8 mouse cellular contexts compared by ENCODE assay signal in genomic region chr5:64860900-64861470, GRCm38 (mm10). TPM values are rescaled to one million over a fixed set of nuclear protein-coding genes. Genes with fewer than 3 reads are reported as not detected.
DNase-seq lines count a peak whose midpoint lies in the region; ATAC-seq and TF ChIP-seq lines count a peak whose summit lies in the region.

No protein-coding gene starts in this region.

- H3K27ac ChIP-seq in limb, embryonic 11.5 days (replicated peaks; ENCODE audit: low read depth, low read length), result 0 out of 2 replicates have a peak overlapping the region, but pooled peaks have one; percentile 12
- no peak overlapping the region for H3K27ac ChIP-seq in limb, embryonic 10.5 days
- H3K27ac ChIP-seq in small intestine, adult 2 months (ENCODE audit: insufficient read depth, low read depth, low read length), result peak overlapping the region; percentile 99
- no peak overlapping the region for H3K27ac ChIP-seq in midbrain, embryonic 15.5 days

- no peak for TF ChIP-seq CTCF in small intestine, adult 2 months (IDR thresholded peaks at IDR 0.05; ENCODE audit: extremely low read depth, insufficient read length, insufficient replicate concordance, low read depth, low read length)

- no peak overlapping the region for H3K9ac ChIP-seq in limb, embryonic 11.5 days (ENCODE audit: low read length)
- H3K9ac ChIP-seq in midbrain, embryonic 15.5 days, result no peak overlapping the region

- no peaks in the 10 kb centered on the region for H3K9me3 ChIP-seq in limb, embryonic 11.5 days (ENCODE audit: control insufficient read depth, low read length)
- H3K9me3 ChIP-seq in limb, embryonic 10.5 days (replicated peaks), result no peaks in the 10 kb centered on the region
- H3K9me3 ChIP-seq in erythroblast, embryonic 14.5 days (ENCODE audit: control insufficient read depth, low read length), result no peaks in the 10 kb centered on the region
- no peaks in the 10 kb centered on the region for H3K9me3 ChIP-seq in midbrain, embryonic 15.5 days

- no peak for ATAC-seq in limb, embryonic 11.5 days (ENCODE audit: insufficient number of reproducible peaks, low FRiP score, low TSS enrichment, low read depth)
- ATAC-seq in midbrain, embryonic 15.5 days (replicated peaks), result no peak

- TF ChIP-seq POLR2A in small intestine, adult 2 months (IDR thresholded peaks at IDR 0.05; ENCODE audit: low read depth, low read length), result peak; percentile 43; the same call in 1 of the 2 replicates

- H3K4me2 ChIP-seq in limb, embryonic 11.5 days (ENCODE audit: low read depth, severe bottlenecking), result no peak overlapping the region
- H3K4me2 ChIP-seq in midbrain, embryonic 15.5 days, result no peak overlapping the region

- no peaks in the 10 kb centered on the region for H3K27me3 ChIP-seq in limb, embryonic 11.5 days (ENCODE audit: control insufficient read depth, insufficient read depth, low read length)
- H3K27me3 ChIP-seq in limb, embryonic 10.5 days (ENCODE audit: low read depth, poor library complexity, severe bottlenecking), result no peaks in the 10 kb centered on the region
- no peaks in the 10 kb centered on the region for H3K27me3 ChIP-seq in erythroblast, embryonic 14.5 days (ENCODE audit: control insufficient read depth)
- H3K27me3 ChIP-seq in small intestine, adult 2 months (ENCODE audit: control insufficient read depth, insufficient read depth, low read length), result no peaks in the 10 kb centered on the region
- H3K27me3 ChIP-seq in midbrain, embryonic 15.5 days (replicated peaks), result no peaks in the 10 kb centered on the region

- no peak for DNase-seq in limb, embryonic 11.5 days (ENCODE audit: low spot score)
- no peak for DNase-seq in limb, embryonic 10.5 days (ENCODE audit: low spot score)
- peak; percentile 71 to 82 for DNase-seq in kidney, postnatal 4 days
- DNase-seq in frontal cortex, postnatal 36 days (ENCODE audit: low spot score in 2 of 2), result no peak
- DNase-seq in Muller cell, postnatal 12 days (ENCODE audit: inconsistent ontology term), result no peak

- H3K4me3 ChIP-seq in limb, embryonic 11.5 days (ENCODE audit: low read depth, low read length), result no peak overlapping the region
- H3K4me3 ChIP-seq in limb, embryonic 10.5 days, result no peak overlapping the region
- peak overlapping the region; percentile 44 for H3K4me3 ChIP-seq in erythroblast, embryonic 14.5 days (replicated peaks)
- peak overlapping the region; percentile 21 for H3K4me3 ChIP-seq in small intestine, adult 2 months (ENCODE audit: low read depth, low read length)
- no peak overlapping the region for H3K4me3 ChIP-seq in midbrain, embryonic 15.5 days

- H3K4me1 ChIP-seq in limb, embryonic 11.5 days (ENCODE audit: control insufficient read depth, insufficient read depth, low read length), result peaks cover 3% of the 10 kb centered on the region; the same call in 1 of the 2 replicates
- peaks cover 8% of the 10 kb centered on the region; the same call in 1 of the 2 replicates for H3K4me1 ChIP-seq in limb, embryonic 10.5 days
- peaks cover 39% of the 10 kb centered on the region for H3K4me1 ChIP-seq in erythroblast, embryonic 14.5 days (ENCODE audit: control insufficient read depth)
- peaks cover 24% of the 10 kb centered on the region; the same call in 1 of the 2 replicates for H3K4me1 ChIP-seq in small intestine, adult 2 months (ENCODE audit: control insufficient read depth, insufficient read depth, insufficient read length, low read length)
- H3K4me1 ChIP-seq in midbrain, embryonic 15.5 days, result no peaks in the 10 kb centered on the region

- no peaks in the 10 kb centered on the region for H3K36me3 ChIP-seq in limb, embryonic 11.5 days (ENCODE audit: control insufficient read depth, insufficient read depth, low read length)
- no peaks in the 10 kb centered on the region for H3K36me3 ChIP-seq in limb, embryonic 10.5 days
- H3K36me3 ChIP-seq in erythroblast, embryonic 14.5 days (ENCODE audit: control insufficient read depth), result no peaks in the 10 kb centered on the region
- H3K36me3 ChIP-seq in small intestine, adult 2 months (ENCODE audit: control insufficient read depth, insufficient read depth, low read length), result no peaks in the 10 kb centered on the region
- no peaks in the 10 kb centered on the region for H3K36me3 ChIP-seq in midbrain, embryonic 15.5 days (replicated peaks)

- WGBS in limb, embryonic 11.5 days, result 70% methylated on average over 5 of the region's 5 CpGs
- WGBS in limb, embryonic 10.5 days, result 66% methylated on average over 5 of the region's 5 CpGs
- 5% methylated on average over 5 of the region's 5 CpGs for WGBS in small intestine, adult 2 months
- 55% methylated on average over 5 of the region's 5 CpGs for WGBS in midbrain, embryonic 15.5 days

RNA-seq across cellular contexts. Expression of gene Klf3, which starts 57.8 kb away (rescaled TPM):
- 38.6 and 43.6 TPM in 2 replicates for polyA plus RNA-seq in limb, embryonic 11.5 days (2014; fragmentation: Nextera tagmentation; extraction: Ambion mirVana)
- polyA plus RNA-seq in limb, embryonic 10.5 days (2016; fragmentation: Nextera tagmentation; extraction: Ambion mirVana), result 40.8 and 42.7 TPM in 2 replicates
- polyA plus RNA-seq in erythroblast, embryonic 14.5 days (2012), result 79.3 and 88.0 TPM in 2 replicates
- polyA plus RNA-seq in small intestine, adult 2 months (2012; rRNA removed), result 52.4 and 170 TPM in 2 replicates
- 24.6 and 27.7 TPM in 2 replicates for polyA plus RNA-seq in midbrain, embryonic 15.5 days (2015; fragmentation: Nextera tagmentation; extraction: Ambion mirVana)

Comparison
In these comparisons a context has a peak if more than half of its experiments do, and no peak if none do; other contexts are left out.
1. H3K27ac ChIP-seq: peak in limb, embryonic 11.5 days (single experiment) and small intestine, adult 2 months (single experiment); none in limb, embryonic 10.5 days (single experiment) and midbrain, embryonic 15.5 days (single experiment).
2. DNase-seq: peak in kidney, postnatal 4 days (2 of 2); none in limb, embryonic 11.5 days (single experiment), limb, embryonic 10.5 days (single experiment), frontal cortex, postnatal 36 days (0 of 2) and Muller cell, postnatal 12 days (single experiment).
3. H3K4me3 ChIP-seq: peak in erythroblast, embryonic 14.5 days (single experiment) and small intestine, adult 2 months (single experiment); none in limb, embryonic 11.5 days (single experiment), limb, embryonic 10.5 days (single experiment) and midbrain, embryonic 15.5 days (single experiment).